Mouse (Mus musculus) layer of hippocampus, postnatal 10 days (tissue): Measurements from ENCODE around the gene Dnah2. TPM values are rescaled to one million over a fixed set of nuclear protein-coding genes. Genes with fewer than 3 reads are reported as not detected.

Experiments
- DNase-seq, 2 experiments: peaks; one replicate each; pipeline ENCODE4 v3.0.0; 2021; ENCODE audit warnings: low spot score in 2 of 2
- total RNA-seq, 2 experiments: library from RNA; stranded (reverse); gene quantifications; 2 replicates each; pipeline ENCODE4 v1.2.3; 2021

Dnah2 gene
- total RNA-seq, 2 experiments from 2014 or later: 8.0 to 8.6 TPM

DNA sequence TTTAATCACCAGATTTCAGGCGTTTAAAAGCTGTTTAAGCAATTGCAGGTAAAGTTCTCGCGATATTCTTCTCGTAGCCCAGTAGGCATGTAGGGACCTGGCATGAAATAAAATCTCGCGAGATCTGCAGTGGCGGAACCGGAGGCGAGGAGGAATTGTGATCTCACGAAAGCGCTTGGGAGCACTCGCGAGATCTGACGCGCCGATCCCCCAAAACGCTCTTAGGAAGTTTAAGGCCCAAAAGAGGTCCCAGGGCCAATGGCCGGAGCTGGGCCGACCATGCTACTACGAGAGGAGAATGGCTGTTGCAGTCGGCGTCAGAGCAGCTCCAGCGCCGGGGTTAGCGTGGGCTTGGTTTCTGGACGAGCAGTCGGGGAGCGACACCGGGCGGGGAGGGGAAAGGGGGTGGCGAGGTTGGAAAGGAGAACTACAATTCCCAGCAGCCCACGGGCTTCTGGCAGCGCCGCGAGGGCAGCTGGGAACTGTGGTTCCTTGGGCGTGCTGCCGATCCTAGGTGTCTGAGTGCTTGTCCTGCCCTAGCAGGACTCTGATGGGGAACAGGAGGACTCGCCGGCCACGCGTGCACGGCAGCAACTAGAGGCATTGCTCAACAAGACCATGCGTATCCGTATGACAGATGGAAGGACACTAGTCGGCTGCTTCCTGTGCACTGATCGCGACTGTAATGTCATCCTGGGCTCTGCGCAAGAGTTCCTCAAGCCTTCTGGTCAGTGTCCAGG lies 153.1 kb downstream of the Dnah2 start:
- peak; percentile 92 to 94 for DNase-seq

GRCm38 (mm10) chr11:69395235-69395633 lies 153.7 kb downstream of the Dnah2 start, which contains the start of the genes Naa38 and Cyb5d1:
Gene Naa38 (plus strand): TSS chr11:69395487.
Gene Cyb5d1 (minus strand): TSS chr11:69395631.
- peak; percentile 83 to 86 for DNase-seq

DNA sequence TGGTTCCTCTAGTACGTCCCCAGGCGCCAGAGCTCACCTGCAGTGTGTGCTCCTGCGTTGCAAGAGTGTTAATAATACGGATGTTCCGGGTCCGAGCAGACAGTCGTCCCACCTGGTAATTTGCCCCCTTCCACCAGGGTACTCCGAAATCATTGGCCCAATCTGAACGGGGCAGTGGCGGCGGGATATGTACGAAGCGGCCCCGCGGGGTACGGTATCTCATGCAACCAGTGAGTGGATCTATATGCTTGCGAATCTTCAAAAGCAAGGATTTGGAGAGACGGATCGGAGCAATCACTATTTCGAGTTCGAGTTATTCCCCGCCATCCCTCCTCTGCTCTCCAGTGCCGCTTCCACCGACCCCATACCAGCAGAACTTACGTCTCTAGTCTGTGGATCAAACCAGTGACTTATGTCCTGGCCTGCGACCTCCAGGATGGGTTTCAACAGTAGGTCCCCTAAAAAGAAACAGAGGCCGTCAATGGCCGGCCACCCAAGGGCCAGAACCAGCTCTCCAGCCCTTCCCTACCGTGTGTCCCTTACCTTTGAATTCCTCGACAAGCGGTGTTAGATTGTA lies 154.2 kb downstream of the Dnah2 start:
- peak in 1 of 2 experiments; percentile 37 for DNase-seq

DNA sequence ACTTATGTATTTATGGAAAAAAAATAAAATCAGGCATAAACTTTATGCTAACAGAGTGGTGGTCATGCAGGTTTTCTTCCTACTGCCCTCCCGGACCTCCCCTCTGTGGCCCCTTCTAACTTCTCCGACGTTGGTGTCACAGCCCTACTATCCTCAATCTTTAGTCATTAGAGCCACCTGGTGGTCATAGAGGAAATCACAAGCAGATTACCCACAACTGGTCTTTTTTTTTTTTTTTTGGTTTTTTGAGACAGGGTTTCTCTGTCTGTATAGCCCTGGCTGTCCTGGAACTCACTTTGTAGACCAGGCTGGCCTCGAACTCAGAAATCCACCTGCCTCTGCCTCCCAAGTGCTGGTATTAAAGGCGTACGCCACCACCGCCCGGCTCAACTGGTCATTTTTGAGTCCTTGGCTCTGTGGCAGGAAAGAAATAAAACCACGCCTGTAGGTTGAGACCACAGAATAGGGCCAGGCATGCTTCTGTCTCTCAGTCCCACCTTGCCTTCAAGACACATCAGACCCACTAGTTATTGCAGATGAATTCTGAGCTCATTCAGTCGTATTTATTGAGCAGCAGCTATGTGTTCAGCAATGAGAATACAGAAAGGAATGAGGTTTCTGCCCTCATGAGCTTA lies 158.4 kb downstream of the Dnah2 start:
- peak; percentile 73 to 79 for DNase-seq

GRCm38 (mm10) chr11:69389531-69390399 lies 159.1 kb downstream of the Dnah2 start:
- peak in 1 of 2 experiments; percentile 77 for DNase-seq

DNA sequence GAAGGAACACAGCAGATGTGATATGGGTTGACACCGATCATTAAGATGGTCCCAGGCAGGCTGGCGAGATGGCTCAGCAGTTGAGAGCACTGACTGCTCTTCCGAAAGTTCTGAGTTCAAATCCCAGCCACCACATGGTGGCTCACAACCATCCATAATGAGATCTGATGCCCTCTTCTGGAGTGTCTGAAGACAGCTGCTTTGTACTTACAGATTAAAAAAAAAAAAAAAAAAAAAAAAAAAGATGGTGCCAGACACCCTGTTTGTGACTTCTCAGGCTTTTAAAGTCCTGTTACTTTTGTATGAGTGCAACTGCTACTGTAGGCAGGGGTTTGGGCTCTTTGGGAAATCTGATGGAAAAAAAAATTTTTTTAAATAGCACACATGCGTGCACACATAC lies 160.2 kb downstream of the Dnah2 start:
- no peak for DNase-seq

DNA sequence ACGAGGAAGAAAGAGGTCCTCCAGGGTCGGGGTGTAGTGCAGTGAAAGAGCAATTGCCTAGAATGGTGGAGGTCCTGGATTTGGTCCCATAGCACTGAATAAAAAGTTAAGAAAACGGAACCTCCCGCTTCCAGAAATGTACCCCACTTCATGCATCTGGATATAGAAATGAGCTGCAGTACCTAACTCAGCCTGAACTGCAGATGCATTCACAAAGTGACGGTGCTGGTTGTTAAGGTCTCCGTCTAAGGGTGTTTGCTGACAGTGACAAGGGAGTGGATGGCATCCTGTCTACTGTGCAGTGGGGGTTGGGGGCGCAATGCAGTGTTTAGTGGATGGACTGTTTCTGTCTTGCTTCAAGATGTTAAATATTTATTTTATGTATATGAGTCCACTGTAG lies 162.2 kb downstream of the Dnah2 start:
- no peak for DNase-seq

- no peak for DNase-seq
Measured at GRCm38 (mm10) chr11:69384979-69385378, 163.9 kb downstream of the Dnah2 start.

- no peak for DNase-seq
Measured at GRCm38 (mm10) chr11:69382478-69383105, 166.3 kb downstream of the Dnah2 start.

DNA sequence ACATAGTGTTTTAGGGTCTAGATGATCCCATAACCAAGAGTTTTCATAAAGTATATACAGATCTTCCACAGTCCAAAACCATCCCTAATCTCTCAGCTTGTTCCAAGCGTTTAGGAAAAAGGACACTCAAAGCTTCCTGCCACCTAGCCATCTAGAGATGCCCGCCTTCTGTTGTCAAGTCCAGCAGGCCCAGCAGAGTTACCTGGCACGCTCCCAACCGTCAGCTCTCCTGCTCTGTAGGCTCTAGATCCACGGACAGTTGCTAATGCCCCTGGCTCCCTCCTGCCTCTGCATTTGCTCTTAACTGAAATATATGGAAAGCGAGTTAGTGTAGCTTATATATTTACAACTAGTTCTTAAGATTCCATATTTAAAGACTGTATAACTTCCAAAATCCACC lies 167.6 kb downstream of the Dnah2 start:
- DNase-seq: no peak

DNA sequence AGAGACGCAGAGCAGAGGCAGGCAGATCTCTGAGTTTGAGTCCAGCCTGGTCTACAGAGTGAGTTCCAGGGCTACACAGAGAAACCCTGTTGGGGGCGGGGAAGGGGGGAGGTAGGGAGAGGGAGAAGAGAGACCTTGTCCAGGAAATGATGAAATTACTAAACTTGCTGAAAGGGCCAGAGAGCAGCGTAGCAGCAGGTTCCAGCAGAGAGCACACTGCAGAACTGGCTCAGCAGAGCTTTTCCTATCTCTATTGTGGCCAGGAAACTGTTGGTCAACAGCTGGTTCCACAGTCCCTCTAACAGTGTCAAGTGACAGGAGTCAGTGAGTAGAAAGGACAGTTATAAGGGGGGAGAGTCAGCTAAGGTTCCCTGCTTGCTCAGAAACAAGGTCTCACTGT lies 169.3 kb downstream of the Dnah2 start:
- DNase-seq: no peak

- no peak for DNase-seq
Measured at GRCm38 (mm10) chr11:69377766-69378165, 171.1 kb downstream of the Dnah2 start.

DNA sequence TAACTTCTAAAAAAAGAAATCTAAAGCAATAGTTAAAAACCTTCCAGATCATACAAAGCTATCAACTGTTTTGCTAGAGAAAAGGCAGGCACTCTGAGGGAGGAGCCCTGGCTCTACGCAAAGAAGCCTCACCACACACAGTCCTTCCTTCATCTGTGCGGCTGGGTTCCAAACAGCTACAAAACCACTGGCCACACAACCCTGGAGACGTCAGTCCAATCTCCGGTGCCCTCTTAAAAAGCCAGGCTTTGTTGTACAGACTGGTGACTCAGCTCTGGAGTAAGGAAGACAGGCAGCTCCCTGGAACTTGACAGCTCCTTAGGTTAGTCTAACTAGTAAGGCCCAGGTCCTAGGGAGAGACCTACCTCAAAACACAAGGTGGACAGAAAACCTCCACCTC lies 173.3 kb downstream of the Dnah2 start:
- no peak for DNase-seq

- DNase-seq: no peak
Measured at GRCm38 (mm10) chr11:69373223-69373965, 175.5 kb downstream of the Dnah2 start.

DNA sequence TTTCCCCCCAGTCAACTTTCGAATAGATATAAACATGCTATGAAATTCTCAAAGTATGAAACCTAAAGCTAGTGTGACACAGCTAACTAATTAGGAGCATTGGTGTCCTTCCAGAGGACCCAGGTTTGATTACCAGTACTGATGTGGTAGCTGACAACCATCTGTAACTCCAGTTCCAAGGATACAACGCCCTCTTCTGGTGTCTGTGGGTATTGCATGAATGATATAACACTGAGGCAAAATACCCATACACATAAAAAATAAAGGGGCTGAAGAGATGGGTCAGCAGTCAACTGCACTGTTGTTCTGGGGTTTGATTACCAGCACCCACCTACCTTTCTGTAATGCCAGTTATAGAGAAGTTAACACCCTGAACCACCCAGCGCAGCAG lies 176.1 kb downstream of the Dnah2 start:
- DNase-seq: no peak

DNA sequence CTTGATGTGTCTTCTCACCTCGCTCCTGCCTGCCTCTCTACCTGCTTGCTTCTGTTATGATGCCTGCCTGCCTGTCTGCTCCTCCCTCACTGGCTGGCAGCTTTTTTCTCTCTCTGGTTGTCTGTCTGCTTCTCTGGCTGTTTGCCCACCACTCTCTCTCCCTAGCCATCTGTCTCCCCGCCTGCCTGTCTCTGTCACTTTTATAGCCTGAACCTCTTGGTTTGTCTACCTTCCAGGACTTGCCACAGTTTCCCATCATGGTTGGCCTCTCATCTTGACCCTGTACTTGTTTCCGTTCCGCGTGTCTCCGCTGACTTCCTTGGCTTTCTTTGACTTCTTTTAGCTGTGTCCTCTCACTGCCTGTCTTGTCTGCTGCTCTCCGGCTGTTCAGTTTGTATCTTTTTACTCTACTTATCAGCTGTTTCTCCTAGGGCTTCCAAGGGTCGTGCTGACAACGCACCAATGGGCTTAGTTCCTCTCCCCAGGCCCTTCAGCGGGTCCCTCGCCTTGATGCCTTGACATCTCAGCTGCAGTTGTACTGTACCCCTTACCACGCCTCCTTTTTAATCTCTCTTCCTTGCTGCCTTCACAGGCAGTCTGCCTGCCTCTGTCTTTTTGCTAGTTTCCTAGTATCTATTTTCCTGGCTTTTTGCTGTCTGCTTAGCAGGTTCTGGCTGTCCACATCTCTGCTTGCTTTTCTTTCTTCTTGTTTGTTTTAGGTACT lies 176.7 kb downstream of the Dnah2 start:
- DNase-seq: peak; percentile 80

DNA sequence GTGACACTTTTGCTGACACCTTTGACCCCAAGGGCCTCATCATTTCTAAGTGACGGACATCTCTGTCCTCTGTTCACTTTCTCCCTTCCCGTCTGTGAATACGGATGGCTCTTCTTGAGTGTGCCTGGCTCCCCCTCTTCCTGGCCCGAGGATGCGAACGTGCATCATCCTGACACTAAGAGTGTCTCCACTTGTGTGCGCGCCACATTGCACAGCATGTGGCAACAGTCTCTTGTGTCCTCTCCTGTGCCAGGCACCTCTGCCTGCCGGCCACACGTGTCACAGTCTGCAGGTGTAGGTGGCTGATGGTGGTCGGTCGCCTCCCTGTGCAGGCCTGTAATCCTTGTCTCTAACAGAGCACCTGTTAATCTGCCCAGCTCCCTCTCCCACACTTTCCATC lies 177.3 kb downstream of the Dnah2 start:
- DNase-seq: no peak

- no peak for DNase-seq
Measured at GRCm38 (mm10) chr11:69370817-69371215, 178.1 kb downstream of the Dnah2 start.
